Mouse (Mus musculus) monocyte, adult 5-6 weeks (primary cell): ENCODE results near the gene Atn1. TPM values are rescaled to one million over a fixed set of nuclear protein-coding genes. Genes with fewer than 3 reads are reported as not detected.

Experiments
- ATAC-seq: fragments of 153-309, 156-312 bp; replicated peaks from 2 replicates; pipeline ENCODE4 v1.8.0; 2017; ENCODE audit warnings: mild to moderate bottlenecking; ENCODE audit not compliant: low TSS enrichment, insufficient number of reproducible peaks, severe bottlenecking, poor library complexity, low FRiP score
- total RNA-seq: library from RNA; stranded (forward); fragments of 200-1000, 200-491, 200-594 nt; gene quantifications from 3 replicates; pipeline ENCODE4 v1.2.3, GENCODE M21; 2017

The Atn1 gene
- total RNA-seq, 1 experiment from 2014 or later, result 1.5 TPM

DNA sequence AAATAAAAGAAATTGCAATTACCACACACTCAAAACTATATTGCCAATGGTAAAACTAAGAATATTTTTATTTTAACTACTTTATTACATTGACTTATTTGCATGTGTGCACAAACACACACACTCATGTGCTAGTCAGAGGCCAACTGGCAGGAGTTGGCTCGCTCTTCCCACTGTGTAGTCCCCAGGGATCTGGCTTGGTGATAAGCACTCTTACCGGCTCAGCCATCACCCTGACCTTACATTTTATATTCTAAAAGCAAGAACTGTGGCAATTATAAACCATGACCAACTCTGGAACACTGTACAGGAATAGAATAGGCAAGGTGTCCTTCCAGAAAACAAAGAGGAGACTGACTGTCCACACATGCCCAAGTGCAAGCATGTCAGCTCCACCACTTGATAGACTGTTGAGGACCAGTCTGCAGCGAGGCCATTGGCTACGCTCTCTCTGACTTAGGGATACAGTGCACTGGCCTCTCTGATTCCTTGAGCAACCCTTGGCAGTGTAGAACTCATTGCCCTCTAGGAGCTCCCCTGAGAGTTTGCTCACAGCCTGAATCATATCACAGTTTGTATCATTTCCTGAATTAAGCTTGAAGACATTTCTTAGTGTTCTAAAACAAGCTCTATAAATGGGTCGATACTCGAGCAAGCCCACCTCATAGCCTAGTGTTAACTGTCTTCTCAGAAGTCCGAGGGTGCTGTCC is 59.7 kb downstream of the Atn1 start:
- ATAC-seq, result no peak

- ATAC-seq, result no peak
These were observed 62.0 kb downstream of the Atn1 start for GRCm38 (mm10) chr6:124694166-124694955.

DNA sequence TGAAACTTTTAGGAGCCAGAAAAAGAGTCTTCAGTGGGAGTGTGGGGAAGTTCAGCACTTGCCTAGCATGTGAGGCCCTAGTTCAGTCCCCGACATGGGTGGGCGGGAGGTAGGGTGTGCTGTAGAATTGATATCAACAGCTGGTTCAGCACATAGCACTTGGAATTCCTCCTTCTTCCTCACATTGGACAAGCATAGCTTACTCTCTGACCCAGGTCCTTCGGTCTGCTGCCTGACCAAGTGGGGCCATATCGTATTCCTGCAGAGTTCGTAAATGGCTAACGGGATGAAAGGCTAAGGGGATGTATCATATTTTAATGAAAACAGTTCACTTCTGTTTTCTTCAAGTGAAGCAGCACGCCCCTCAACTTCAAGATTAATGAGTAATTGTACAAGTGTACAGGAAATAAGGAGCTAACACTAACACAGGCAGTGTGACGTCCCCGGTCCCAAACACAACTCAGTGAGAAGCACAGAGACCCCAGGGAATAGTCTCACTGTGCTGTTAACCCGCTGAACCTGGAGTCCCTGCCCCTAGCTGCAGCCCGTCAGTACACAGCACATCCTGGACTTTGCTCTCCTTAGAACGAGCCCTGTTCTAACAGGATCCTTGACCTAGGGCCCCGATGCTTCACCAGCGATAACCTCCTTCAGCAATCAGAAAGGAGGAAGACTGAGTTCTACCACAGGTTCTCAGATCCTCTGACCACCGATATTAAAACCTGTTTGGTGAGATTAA is 62.9 kb downstream of the Atn1 start:
- ATAC-seq, result no peak

Other genes with a start within 250 kb of the Atn1 start
- 1.4 TPM in 1 of 3 replicates, not detected in the others for gene C1ra, start 244.1 kb downstream of the Atn1 start, total RNA-seq
- not detected in 3 replicates for gene C1s1, start 214.2 kb downstream of the Atn1 start, total RNA-seq
- gene C1rb, start 186.2 kb downstream of the Atn1 start, total RNA-seq, result not detected in 3 replicates
- not detected in 3 replicates for gene C1s2, start 120.4 kb downstream of the Atn1 start, total RNA-seq
- 18.6 to 29.6 TPM (median 20.8 TPM) in 3 replicates for gene Lpcat3, start 93.5 kb downstream of the Atn1 start, total RNA-seq
- 82.8 to 125 TPM (median 86.6 TPM) in 3 replicates for gene Emg1, start 44.3 kb downstream of the Atn1 start, total RNA-seq
- gene Phb2, start 44.2 kb downstream of the Atn1 start, total RNA-seq, result 123 to 138 TPM (median 126 TPM) in 3 replicates
- gene Ptpn6, start 17.8 kb downstream of the Atn1 start, total RNA-seq, result 1,360 to 1,911 TPM (median 1,427 TPM) in 3 replicates
- 150 to 174 TPM (median 165 TPM) in 3 replicates for gene Grcc10, start 15.2 kb downstream of the Atn1 start, total RNA-seq
- gene Gm45234, start 503 bp downstream of the Atn1 start, total RNA-seq, result 0.19 to 0.43 TPM in 2 of 3 replicates, not detected in the other
- not detected in 3 replicates for gene Eno2, start 13.1 kb upstream of the Atn1 start, total RNA-seq
- 2.2 TPM in 1 of 3 replicates, not detected in the others for gene Lrrc23, start 23.2 kb upstream of the Atn1 start, total RNA-seq
- 8.2 to 11.2 TPM (median 10.4 TPM) in 3 replicates for gene Spsb2, start 52.1 kb upstream of the Atn1 start, total RNA-seq
- gene Tpi1, start 57.8 kb upstream of the Atn1 start, total RNA-seq, result 71.9 to 103 TPM (median 88.6 TPM) in 3 replicates
- 34.6 to 45.5 TPM (median 35.5 TPM) in 3 replicates for gene Usp5, start 73.0 kb upstream of the Atn1 start, total RNA-seq
- gene Cdca3, start 73.0 kb upstream of the Atn1 start, total RNA-seq, result 0.32 to 5.8 TPM in 2 of 3 replicates, not detected in the other
- gene Gnb3, start 83.8 kb upstream of the Atn1 start, total RNA-seq, result 0.19 TPM in 1 of 3 replicates, not detected in the others
- 0.39 TPM in 1 of 3 replicates, not detected in the others for gene P3h3, start 101.2 kb upstream of the Atn1 start, total RNA-seq
- gene Gpr162, start 107.5 kb upstream of the Atn1 start, total RNA-seq, result 0.38 TPM in 1 of 3 replicates, not detected in the others
- 3.1 to 5.2 TPM (median 4.0 TPM) in 3 replicates for gene Cd4, start 131.7 kb upstream of the Atn1 start, total RNA-seq
- gene Lag3, start 155.2 kb upstream of the Atn1 start, total RNA-seq, result 0.68 TPM in 1 of 3 replicates, not detected in the others
- gene Ptms, start 163.6 kb upstream of the Atn1 start, total RNA-seq, result 89.3 to 145 TPM (median 115 TPM) in 3 replicates
- 46.8 to 65.2 TPM (median 56.4 TPM) in 3 replicates for gene Mlf2, start 174.9 kb upstream of the Atn1 start, total RNA-seq
- 7.6 to 25.6 TPM (median 21.5 TPM) in 3 replicates for gene Cops7a, start 209.0 kb upstream of the Atn1 start, total RNA-seq
- gene Pianp, start 240.2 kb upstream of the Atn1 start, total RNA-seq, result not detected in 3 replicates